Mouse (Mus musculus): ENCODE measurements at regions not wholly inside any gene's neighbourhood (a gene's known extent, or its start where the extent isn't known, plus 50 kb on each side); places are given as distances from the start of the nearest gene placed in this dataset.

DNA sequence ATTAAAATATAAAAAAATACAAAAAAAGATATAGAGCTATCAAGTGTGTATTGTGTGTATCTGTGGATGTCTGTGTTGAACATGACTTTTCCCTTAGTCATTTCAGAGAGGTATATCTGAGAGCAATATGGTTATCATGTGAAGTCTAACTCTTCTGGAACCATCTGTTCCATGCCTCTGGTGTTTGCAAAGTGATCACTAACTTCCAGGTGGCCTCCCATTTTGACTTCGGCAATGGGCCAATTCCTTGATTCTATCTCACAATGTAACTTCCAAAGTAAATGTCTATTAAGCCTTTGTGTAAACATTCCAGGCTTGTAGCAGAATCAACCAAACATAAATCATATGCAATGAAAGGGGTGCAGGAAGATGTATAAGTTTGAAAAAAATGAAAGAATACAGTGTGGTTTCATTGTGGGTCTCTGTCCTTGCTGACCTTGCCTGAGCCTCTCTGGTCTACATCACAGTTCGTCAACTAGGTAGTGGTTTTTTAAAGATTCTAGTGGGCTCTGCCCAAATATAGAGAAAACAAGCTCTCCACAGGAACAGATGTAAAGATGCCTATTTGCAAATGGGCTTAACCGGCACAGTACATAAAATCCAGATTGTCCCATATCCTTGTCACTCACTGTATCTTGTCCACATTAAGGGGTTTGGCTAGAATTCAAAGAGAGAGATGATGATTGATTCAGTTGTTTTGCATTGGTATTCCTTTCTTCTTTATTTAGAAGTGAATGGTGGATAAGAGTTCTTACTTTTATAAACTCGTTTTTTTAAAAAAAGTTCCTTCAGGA lies 185.2 kb upstream of the Jag1 start:
- in situ Hi-C loops (cut with MboI, MseI) = no loop called here

- in situ Hi-C loops (cut with MboI, MseI) = no loop called here
These were observed 172.8 kb upstream of the Jag1 start for GRCm38 (mm10) chr2:137289231-137289630.

DNA sequence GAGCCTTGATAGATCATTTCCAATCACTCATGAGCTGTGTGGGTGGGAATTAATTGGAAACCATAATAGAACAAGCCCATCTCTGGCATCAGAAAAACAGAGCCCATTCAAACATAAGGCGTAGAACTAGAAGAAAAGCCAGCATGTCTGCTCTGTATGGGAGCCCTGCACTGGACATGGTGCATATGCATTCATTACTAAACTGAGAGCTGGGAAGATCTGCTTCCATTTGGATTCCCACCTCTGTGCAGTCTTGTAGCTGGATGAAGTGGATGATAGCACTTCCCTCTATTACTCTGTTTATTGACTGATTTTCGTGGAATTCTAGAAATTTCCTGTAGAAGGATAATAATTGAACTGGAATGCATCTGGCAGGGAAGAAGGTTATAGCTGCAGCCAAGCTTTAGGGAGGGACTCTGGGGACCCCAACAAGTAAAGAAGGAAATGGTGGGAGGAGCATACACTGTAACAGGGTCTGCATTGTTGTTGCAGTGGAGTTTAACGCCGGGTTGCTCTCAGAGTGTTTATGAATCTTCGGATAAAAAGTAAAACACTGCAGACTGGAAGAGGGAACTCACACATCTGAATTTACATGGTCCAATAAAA lies 155.2 kb upstream of the Jag1 start:
- in situ Hi-C loops (cut with MboI, MseI) = no loop called here

DNA sequence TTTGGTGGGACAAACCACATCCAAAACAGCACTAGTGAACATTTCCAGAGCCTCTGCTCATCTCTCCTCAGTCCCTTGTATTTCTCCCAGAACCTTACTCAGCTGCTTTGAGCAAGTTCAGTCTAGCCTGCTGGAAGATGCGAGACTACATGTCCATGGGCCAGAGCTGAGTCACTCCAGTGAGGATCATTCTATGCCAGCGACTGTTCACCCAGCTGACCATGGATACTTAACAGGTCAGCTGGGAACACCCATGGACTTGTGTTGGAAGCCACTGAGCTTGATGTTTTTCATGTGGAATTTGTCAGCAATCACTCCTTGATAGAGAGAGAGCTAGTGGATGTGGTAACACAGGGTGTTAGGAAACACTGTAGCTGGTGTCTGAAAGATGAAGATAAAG lies 146.5 kb upstream of the Jag1 start:
- in situ Hi-C loops (cut with MboI, MseI) = no loop called here

- in situ Hi-C loops (cut with MboI, MseI) = no loop called here
These were observed 141.5 kb upstream of the Jag1 start for GRCm38 (mm10) chr2:137257847-137258515.

GRCm38 (mm10) chr2:137247931-137248330 lies 131.5 kb upstream of the Jag1 start:
- in situ Hi-C loops (cut with MboI, MseI) = no loop called here

- in situ Hi-C loops (cut with MboI, MseI) = no loop called here
These were observed 127.9 kb upstream of the Jag1 start for GRCm38 (mm10) chr2:137244370-137244769.

GRCm38 (mm10) chr2:137243914-137244313 lies 127.5 kb upstream of the Jag1 start:
- in situ Hi-C loops (cut with MboI, MseI) = no loop called here

GRCm38 (mm10) chr2:137236961-137237360 lies 120.5 kb upstream of the Jag1 start:
- in situ Hi-C loops (cut with MboI, MseI) = no loop called here

- in situ Hi-C loops (cut with MboI, MseI) = no loop called here
These were observed 117.5 kb upstream of the Jag1 start for GRCm38 (mm10) chr2:137233936-137234335.

DNA sequence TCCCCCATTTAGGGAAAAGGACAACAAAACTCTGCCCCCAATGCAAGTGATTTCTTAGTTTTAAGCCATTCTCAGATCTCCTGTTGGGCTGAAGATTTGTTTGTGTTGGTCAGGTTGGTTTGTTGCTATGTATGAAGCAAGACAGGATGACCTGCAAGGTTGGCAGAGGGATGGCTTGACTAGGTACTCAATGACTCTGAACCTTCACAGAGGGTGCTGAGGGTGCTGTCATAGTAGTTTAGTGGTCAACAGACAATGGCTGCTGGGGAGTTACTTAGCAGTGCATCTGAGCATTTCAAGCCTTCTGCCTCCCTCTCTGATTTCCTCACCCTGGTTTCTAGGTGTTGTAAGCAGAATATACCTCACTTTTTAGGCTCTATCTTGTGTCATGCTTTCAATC lies 114.7 kb upstream of the Jag1 start:
- in situ Hi-C loops (cut with MboI, MseI) = no loop called here

DNA sequence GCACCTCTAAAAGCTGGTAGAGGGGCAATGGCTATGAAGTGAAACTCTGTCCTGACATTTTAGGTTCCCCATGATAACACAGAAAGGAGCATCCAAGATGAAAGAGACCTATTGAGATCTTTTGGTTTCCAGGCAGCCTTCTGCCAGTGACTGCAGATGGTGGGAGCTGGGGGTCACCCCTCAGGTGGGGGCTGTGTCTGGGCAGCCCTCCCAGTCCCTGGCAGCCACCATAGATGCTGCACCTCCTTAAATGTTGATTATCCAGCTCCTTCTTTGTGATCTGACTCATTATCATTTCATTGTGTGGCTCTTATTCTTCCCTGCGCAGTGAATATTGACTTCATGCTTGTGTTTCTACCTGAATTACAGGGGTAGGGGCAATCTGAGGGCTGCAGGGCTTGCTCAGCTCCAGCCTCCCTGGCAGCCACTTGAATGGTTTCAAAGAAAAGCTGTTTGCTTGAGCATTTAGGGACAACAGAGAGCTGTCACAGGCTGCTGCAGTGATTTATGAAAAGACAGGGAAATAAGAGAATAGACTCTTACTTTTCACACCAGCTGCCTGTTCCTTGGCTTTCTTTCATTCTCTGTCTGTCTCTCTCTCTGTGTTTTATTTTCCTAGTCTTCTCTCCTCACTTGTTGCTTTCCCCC lies 113.1 kb upstream of the Jag1 start:
- in situ Hi-C loops (cut with MboI, MseI) = no loop called here

GRCm38 (mm10) chr2:137227495-137227894 lies 111.1 kb upstream of the Jag1 start:
- in situ Hi-C loops (cut with MboI, MseI) = no loop called here

- in situ Hi-C loops (cut with MboI, MseI) = no loop called here
These were observed 108.5 kb upstream of the Jag1 start for GRCm38 (mm10) chr2:137224702-137225552.

- in situ Hi-C loops (cut with MboI, MseI) = no loop called here
These were observed 99.3 kb upstream of the Jag1 start for GRCm38 (mm10) chr2:137215697-137216096.

GRCm38 (mm10) chr2:137207846-137208245 lies 91.4 kb upstream of the Jag1 start:
- in situ Hi-C loops (cut with MboI, MseI) = no loop called here

GRCm38 (mm10) chr2:137204274-137204850 lies 87.9 kb upstream of the Jag1 start:
- in situ Hi-C loops (cut with MboI, MseI) = no loop called here

DNA sequence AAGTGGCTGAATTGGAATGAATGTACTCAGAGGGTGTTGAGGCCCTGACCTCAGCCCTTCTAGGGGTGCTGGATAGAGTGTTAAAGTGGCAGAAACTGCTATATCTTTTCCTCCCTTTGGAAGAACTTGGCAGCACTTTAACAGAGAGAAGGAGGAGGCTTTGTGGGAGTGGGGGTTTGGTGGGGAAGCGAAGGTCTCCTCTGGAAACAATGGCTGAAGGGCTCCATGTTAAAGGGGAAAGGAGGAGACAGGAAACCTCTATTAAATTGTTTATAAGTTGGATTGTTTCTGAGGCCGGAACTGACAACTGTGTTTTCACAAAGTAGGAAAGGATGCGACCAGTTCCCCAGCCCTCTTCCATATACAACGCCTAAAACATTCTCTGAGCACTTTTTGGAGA lies 83.7 kb upstream of the Jag1 start:
- in situ Hi-C loops (cut with MboI, MseI) = no loop called here

DNA sequence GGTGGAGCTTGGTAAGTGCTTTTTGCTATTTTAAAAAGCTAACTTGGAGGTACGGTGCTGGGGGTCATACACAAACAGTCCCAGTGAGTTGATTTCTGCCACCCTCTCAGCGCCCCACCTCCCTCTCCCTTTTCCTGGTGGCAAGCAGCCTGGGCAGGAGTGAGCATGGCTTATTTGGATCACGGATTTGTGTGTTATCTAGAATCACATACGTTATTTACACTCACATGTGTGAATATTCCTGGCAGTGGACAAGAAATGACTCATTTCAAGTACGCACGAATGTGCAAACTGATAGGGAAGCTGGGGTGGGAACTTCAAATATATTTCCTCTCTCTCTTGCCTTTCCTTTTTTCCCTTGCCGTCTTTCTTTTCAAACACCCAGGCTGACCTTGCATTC lies 75.7 kb upstream of the Jag1 start:
- in situ Hi-C loops (cut with MboI, MseI) = no loop called here

DNA sequence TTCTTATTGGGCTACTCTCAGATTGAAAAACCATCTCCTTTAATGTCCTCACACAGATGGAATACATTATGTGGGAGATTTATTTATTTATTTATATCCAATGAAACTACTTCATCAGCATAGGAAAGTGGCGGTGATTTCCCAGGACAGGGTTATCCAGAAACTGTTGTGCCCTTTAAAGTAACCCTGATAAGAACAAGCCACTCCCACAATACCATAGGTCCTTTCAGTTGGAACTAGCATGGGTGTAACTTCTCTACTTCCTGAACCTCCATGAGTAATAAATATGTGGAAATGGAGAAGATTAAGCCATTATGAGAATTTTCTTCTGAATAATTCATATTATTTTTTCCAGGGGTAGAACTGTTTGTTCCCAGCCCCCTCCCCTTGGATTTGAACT lies 52.7 kb upstream of the Jag1 start:
- in situ Hi-C loops (cut with MboI, MseI) = no loop called here

DNA sequence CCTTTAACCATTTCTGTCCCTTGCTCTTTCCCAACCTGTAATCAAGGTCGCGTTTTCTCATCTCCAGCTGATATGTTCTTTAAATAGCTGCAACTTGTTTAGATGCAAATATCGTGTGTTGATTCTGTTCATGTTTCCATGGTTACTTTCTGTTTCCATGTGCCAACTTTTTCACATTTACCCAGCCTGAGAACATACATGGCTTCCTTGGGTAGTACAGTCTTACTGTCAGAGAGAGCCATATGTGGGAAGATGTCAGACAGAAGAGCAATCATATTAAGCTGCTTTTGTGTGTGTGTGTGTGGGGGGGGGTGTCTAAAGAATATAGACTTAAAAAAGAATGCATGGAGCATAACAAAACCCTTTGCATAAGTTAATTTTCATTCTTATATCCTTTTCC lies 52.2 kb upstream of the Jag1 start:
- in situ Hi-C loops (cut with MboI, MseI) = no loop called here

Measured in T-helper 17 cell (primary cell).